Mouse (Mus musculus) MEL (cell line): ENCODE results near the gene Dock4. TPM values are rescaled to one million over a fixed set of nuclear protein-coding genes. Genes with fewer than 3 reads are reported as not detected.

Experiments used
- DNase-seq: peaks from one replicate; pipeline ENCODE4 v3.0.0; 2011; ENCODE audit warnings: low read depth, low spot score
- H3K27ac ChIP-seq: 2 replicates; pipeline ENCODE4 v1.5.1; 2012; ENCODE audit warnings: low read depth, mild to moderate bottlenecking, control low read depth, low read length, moderate library complexity; ENCODE audit not compliant: control insufficient read depth
- H3K27me3 ChIP-seq, 2 experiments: fragments of 150-350 bp in 1 of 2; sonication (generic) in 1 of 2; 2 replicates each; pipeline ENCODE4 v1.6.1; 2012; ENCODE audit warnings: low read length in 2 of 2, mild to moderate bottlenecking in 2 of 2, improper control_type of control experiment in 1 of 2, moderate library complexity in 1 of 2; ENCODE audit not compliant: insufficient read depth in 2 of 2, control insufficient read depth in 1 of 2
- H3K36me3 ChIP-seq, 2 experiments: 2 replicates each; pipeline ENCODE4 v1.6.1; 2012 to 2014; ENCODE audit warnings: low read length in 2 of 2, improper control_type of control experiment in 1 of 2, inconsistent platforms in 1 of 2, mild to moderate bottlenecking in 1 of 2; ENCODE audit not compliant: insufficient read depth in 2 of 2, control insufficient read depth in 1 of 2
- H3K4me1 ChIP-seq, 2 experiments: fragments of 150-350 bp in 1 of 2; sonication (generic) in 1 of 2; 2 replicates each; pipeline ENCODE4 v1.6.1; 2012; ENCODE audit warnings: low read length in 2 of 2, improper control_type of control experiment in 1 of 2, mild to moderate bottlenecking in 1 of 2; ENCODE audit not compliant: insufficient read depth in 2 of 2, control insufficient read depth in 1 of 2
- H3K4me3 ChIP-seq, 2 experiments: fragments of 150-350 bp in 1 of 2; sonication (generic) in 1 of 2; 2 replicates each; pipeline ENCODE4 v1.5.1; 2012; ENCODE audit warnings: low read depth in 2 of 2, low read length in 2 of 2, mild to moderate bottlenecking in 2 of 2, moderate library complexity in 2 of 2, control low read depth in 1 of 2, improper control_type of control experiment in 1 of 2; ENCODE audit not compliant: control insufficient read depth in 1 of 2, insufficient read depth in 1 of 2
- H3K79me2 ChIP-seq: 2 replicates; pipeline ENCODE4 v1.6.1; 2012; ENCODE audit warnings: mild to moderate bottlenecking, low read length, moderate library complexity; ENCODE audit not compliant: control insufficient read depth, poor library complexity, insufficient read depth
- H3K9ac ChIP-seq: 2 replicates; pipeline ENCODE4 v1.6.1; 2012; ENCODE audit warnings: low read depth, mild to moderate bottlenecking, control low read depth, low read length, moderate library complexity; ENCODE audit not compliant: control insufficient read depth, poor library complexity, severe bottlenecking
- H3K9me3 ChIP-seq: fragments of 150-350 bp; sonication (generic); replicated peaks from 2 replicates; pipeline ENCODE4 v1.6.1; 2012; ENCODE audit warnings: mild to moderate bottlenecking, low read length, improper control_type of control experiment, moderate library complexity; ENCODE audit not compliant: insufficient read depth
- BHLHE40 ChIP-seq: IDR thresholded peaks from 2 replicates; pipeline ENCODE4 v1.6.1; 2012; ENCODE audit warnings: low read depth, mild to moderate bottlenecking, inconsistent platforms, low read length, improper control_type of control experiment, borderline replicate concordance
- CHD2 ChIP-seq: IDR thresholded peaks from 2 replicates; pipeline ENCODE4 v1.6.1; 2011; ENCODE audit warnings: low read length, improper control_type of control experiment
- CTCF ChIP-seq, 3 experiments: IDR thresholded peaks in 2 of 3; conservative IDR thresholded peaks in 1 of 3; 2 replicates each; pipeline ENCODE4 v1.5.1; 2011 to 2012; ENCODE audit warnings: low read length in 3 of 3, low read depth in 2 of 3, mild to moderate bottlenecking in 2 of 3, improper control_type of control experiment in 1 of 3, inconsistent platforms in 1 of 3, mixed read lengths in 1 of 3, moderate library complexity in 1 of 3; ENCODE audit not compliant: control insufficient read depth in 1 of 3, insufficient read depth in 1 of 3, poor library complexity in 1 of 3, severe bottlenecking in 1 of 3
- ELF1 ChIP-seq: IDR thresholded peaks from 2 replicates; pipeline ENCODE4 v1.6.1; 2014; ENCODE audit warnings: low read depth, mild to moderate bottlenecking, inconsistent platforms, low read length, improper control_type of control experiment, moderate library complexity
- EP300 ChIP-seq, 2 experiments: IDR thresholded peaks; 2 replicates each; pipeline ENCODE4 v1.6.1; 2011; ENCODE audit warnings: improper control_type of control experiment in 2 of 2, low read length in 2 of 2, low read depth in 1 of 2, mild to moderate bottlenecking in 1 of 2
- GABPA ChIP-seq: IDR thresholded peaks from 2 replicates; pipeline ENCODE4 v1.6.1; 2012; ENCODE audit warnings: low read depth, mild to moderate bottlenecking, inconsistent platforms, low read length, improper control_type of control experiment, moderate library complexity
- JUND ChIP-seq: IDR thresholded peaks from 2 replicates; pipeline ENCODE4 v1.6.1; 2011; ENCODE audit warnings: low read depth, mild to moderate bottlenecking, improper control_type of control experiment, low read length
- KAT2A ChIP-seq: conservative IDR thresholded peaks from 2 replicates; pipeline ENCODE4 v1.6.1; 2012; ENCODE audit warnings: low read depth, low read length, improper control_type of control experiment, inconsistent platforms
- MAFK ChIP-seq: IDR thresholded peaks from 2 replicates; pipeline ENCODE4 v1.6.1; 2011; ENCODE audit warnings: low read depth, mild to moderate bottlenecking, low read length, improper control_type of control experiment, borderline replicate concordance
- MAX ChIP-seq: IDR thresholded peaks from 2 replicates; pipeline ENCODE4 v1.6.1; 2011; ENCODE audit warnings: low read length, improper control_type of control experiment
- MEF2A ChIP-seq: IDR thresholded peaks from 2 replicates; pipeline ENCODE4 v1.6.1; 2014; ENCODE audit warnings: low read depth, mild to moderate bottlenecking, inconsistent platforms, low read length, improper control_type of control experiment; ENCODE audit not compliant: poor library complexity, insufficient replicate concordance, severe bottlenecking; ENCODE audit errors: extremely low read depth
- MYB ChIP-seq: IDR thresholded peaks from 2 replicates; pipeline ENCODE4 v1.6.1; 2011; ENCODE audit warnings: mild to moderate bottlenecking, low read depth, low read length, improper control_type of control experiment
- MYC ChIP-seq: IDR thresholded peaks from 2 replicates; pipeline ENCODE4 v1.6.1; 2011; ENCODE audit warnings: low read depth, mild to moderate bottlenecking, low read length, improper control_type of control experiment, moderate library complexity
- NELFE ChIP-seq: IDR thresholded peaks from 2 replicates; pipeline ENCODE4 v1.6.1; 2011; ENCODE audit warnings: low read depth, low read length, improper control_type of control experiment
- POLR2A ChIP-seq, 2 experiments: IDR thresholded peaks; 2 replicates each; pipeline ENCODE4 v1.6.1; 2011 to 2012; ENCODE audit warnings: low read length in 2 of 2, mild to moderate bottlenecking in 2 of 2, control low read depth in 1 of 2, improper control_type of control experiment in 1 of 2, low read depth in 1 of 2, moderate library complexity in 1 of 2; ENCODE audit not compliant: control insufficient read depth in 1 of 2, insufficient read depth in 1 of 2, poor library complexity in 1 of 2
- POLR2AphosphoS2 ChIP-seq: IDR thresholded peaks from 2 replicates; pipeline ENCODE4 v1.6.1; 2011; ENCODE audit warnings: low read length, improper control_type of control experiment
- POLR2AphosphoS5 ChIP-seq: IDR thresholded peaks from 2 replicates; pipeline ENCODE4 v1.6.1; 2012; ENCODE audit warnings: low read depth, borderline replicate concordance, mild to moderate bottlenecking, inconsistent platforms, low read length, moderate library complexity, mixed read lengths
- RCOR1 ChIP-seq: IDR thresholded peaks from 2 replicates; pipeline ENCODE4 v1.6.1; 2012; ENCODE audit warnings: low read depth, mild to moderate bottlenecking, inconsistent platforms, low read length, improper control_type of control experiment
- SMC3 ChIP-seq: IDR thresholded peaks from 2 replicates; pipeline ENCODE4 v1.6.1; 2011; ENCODE audit warnings: low read depth, low read length, improper control_type of control experiment
- TAL1 ChIP-seq: IDR thresholded peaks from 2 replicates; pipeline ENCODE4 v1.6.1; 2012; ENCODE audit warnings: mild to moderate bottlenecking, inconsistent platforms, low read length, moderate library complexity, mixed read lengths
- TCF12 ChIP-seq: IDR thresholded peaks from 2 replicates; pipeline ENCODE4 v1.6.1; 2014; ENCODE audit warnings: low read depth, mild to moderate bottlenecking, inconsistent platforms, low read length, improper control_type of control experiment, moderate library complexity
- UBTF ChIP-seq: IDR thresholded peaks from 2 replicates; pipeline ENCODE4 v1.6.1; 2012; ENCODE audit warnings: low read depth, mild to moderate bottlenecking, inconsistent platforms, low read length, improper control_type of control experiment, moderate library complexity, borderline replicate concordance; ENCODE audit not compliant: insufficient read depth
- USF2 ChIP-seq, 2 experiments: IDR thresholded peaks; 2 replicates each; pipeline ENCODE4 v1.6.1; 2011 to 2012; ENCODE audit warnings: improper control_type of control experiment in 2 of 2, low read length in 2 of 2, borderline replicate concordance in 1 of 2, inconsistent platforms in 1 of 2, low read depth in 1 of 2, mild to moderate bottlenecking in 1 of 2; ENCODE audit not compliant: insufficient read depth in 1 of 2
- ZC3H11A ChIP-seq: IDR thresholded peaks from 2 replicates; pipeline ENCODE4 v1.6.1; 2012; ENCODE audit warnings: low read depth, mild to moderate bottlenecking, inconsistent platforms, low read length, improper control_type of control experiment
- ZKSCAN1 ChIP-seq: IDR thresholded peaks from 2 replicates; pipeline ENCODE4 v1.6.1; 2012; ENCODE audit warnings: low read depth, mild to moderate bottlenecking, inconsistent platforms, low read length, improper control_type of control experiment, moderate library complexity
- ZMIZ1 ChIP-seq: IDR thresholded peaks from 2 replicates; pipeline ENCODE4 v1.6.1; 2012; ENCODE audit warnings: low read depth, mild to moderate bottlenecking, inconsistent platforms, low read length, improper control_type of control experiment, moderate library complexity
- polyA plus RNA-seq, 2 experiments: library from polyadenylated mRNA; stranded (reverse) in 1 of 2; unstranded in 1 of 2; fragments of >175 nt in 1 of 2; fragments of >200 nt in 1 of 2; gene quantifications; 2 replicates each; pipeline versions ENCODE4 v1.2.1 to v1.2.4; 2012; ENCODE audit warnings: low replicate concordance in 2 of 2, low read depth in 1 of 2; ENCODE audit not compliant: insufficient read length in 2 of 2, insufficient read depth in 1 of 2, missing spikeins in 1 of 2
- total RNA-seq: library from RNA; depleted of rRNA; stranded (reverse); fragments of 300-350 nt; gene quantifications from 2 replicates; pipeline ENCODE4 v1.2.3, GENCODE M21; 2012

Gene Dock4
- total and polyA plus RNA-seq, 3 experiments: 0.08 to 0.17 TPM; not detected in 1

DNA sequence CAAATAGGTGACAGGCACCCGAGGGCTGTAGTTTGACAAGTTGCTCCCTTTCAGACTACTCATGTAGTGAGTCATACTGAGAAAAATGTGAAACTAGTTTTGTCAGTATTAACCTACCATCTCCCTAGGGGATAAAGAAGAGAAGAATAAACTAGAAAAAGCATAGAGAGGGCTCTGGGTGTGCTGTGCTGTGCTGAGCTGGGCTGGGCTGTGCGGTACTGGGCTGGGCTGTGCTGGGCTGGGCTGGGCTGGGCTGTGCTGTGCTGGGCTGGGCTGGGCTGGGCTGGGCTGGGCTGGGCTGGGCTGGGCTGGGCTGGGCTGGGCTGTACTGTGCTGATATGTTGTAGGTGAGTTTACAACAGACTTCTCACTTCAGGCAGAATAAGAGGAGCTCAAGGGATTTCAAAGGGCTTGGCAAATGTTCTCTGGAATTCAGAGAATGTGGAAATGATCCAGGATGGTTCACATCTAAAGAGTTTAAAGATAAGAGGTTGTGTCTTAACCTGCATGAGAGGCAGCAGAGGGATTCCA is 442.6 kb downstream of the Dock4 start:
- Histone ChIP-seq H3K27ac (no peak overlapping the region), H3K79me2 (no peaks in the 10 kb centered on the region), H3K4me3 (no peak overlapping the region), H3K9me3 (no peaks in the 10 kb centered on the region), H3K4me1 (no peaks in the 10 kb centered on the region), H3K36me3 (no peaks in the 10 kb centered on the region), H3K27me3 (no peaks in the 10 kb centered on the region), H3K9ac (no peak overlapping the region)
- no peak for DNase-seq
- TF ChIP-seq CHD2 (no peak), BHLHE40 (no peak), POLR2AphosphoS5 (no peak), SMC3 (no peak), GABPA (no peak), MYB (no peak), RCOR1 (no peak), POLR2A (IDR thresholded peaks at IDR 0.05; ENCODE audit: control insufficient read depth in 1 of 2, insufficient read depth in 1 of 2, low read depth in 1 of 2, low read length in 2 of 2, poor library complexity in 1 of 2) (no peak), UBTF (no peak), CTCF (IDR thresholded peaks at IDR 0.05 in 2 of 3, conservative IDR thresholded peaks at IDR 0.05 in 1 of 3; ENCODE audit: control insufficient read depth in 1 of 3, insufficient read depth in 1 of 3, low read depth in 2 of 3, low read length in 3 of 3, poor library complexity in 1 of 3, severe bottlenecking in 1 of 3) (no peak), ZC3H11A (no peak), NELFE (no peak), ZMIZ1 (no peak), TAL1 (no peak), EP300 (IDR thresholded peaks at IDR 0.05; ENCODE audit: low read depth in 1 of 2, low read length in 2 of 2) (no peak), POLR2AphosphoS2 (no peak), ELF1 (no peak)

DNA sequence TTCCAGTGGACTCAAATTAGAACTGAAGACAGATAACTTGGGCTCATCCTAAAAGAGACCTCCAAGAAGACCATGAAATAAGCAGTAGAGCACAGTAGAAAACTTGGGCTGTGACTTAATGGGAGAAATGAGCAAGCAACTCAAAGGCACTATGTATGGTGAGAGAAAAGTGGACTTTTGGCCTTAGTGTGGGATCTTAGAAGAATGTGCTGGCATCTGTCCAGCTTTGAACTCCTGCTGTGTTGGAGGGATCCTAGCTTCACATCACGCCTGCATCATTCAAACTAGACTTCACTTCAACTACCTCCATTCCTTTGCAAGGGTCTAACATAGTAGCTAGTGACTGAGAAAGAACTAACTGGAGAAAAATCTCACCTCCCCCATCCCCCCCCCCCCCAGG is 443.1 kb downstream of the Dock4 start:
- Histone ChIP-seq H3K27me3 (no peaks in the 10 kb centered on the region), H3K79me2 (no peaks in the 10 kb centered on the region), H3K36me3 (no peaks in the 10 kb centered on the region), H3K9me3 (no peaks in the 10 kb centered on the region), H3K27ac (no peak overlapping the region), H3K4me3 (no peak overlapping the region), H3K9ac (no peak overlapping the region), H3K4me1 (no peaks in the 10 kb centered on the region)
- no peak for DNase-seq
- TF ChIP-seq POLR2AphosphoS2 (no peak), MYC (no peak), MEF2A (no peak), TCF12 (no peak), KAT2A (no peak), TAL1 (no peak), SMC3 (no peak), UBTF (no peak), POLR2A (IDR thresholded peaks at IDR 0.05; ENCODE audit: control insufficient read depth in 1 of 2, insufficient read depth in 1 of 2, low read depth in 1 of 2, low read length in 2 of 2, poor library complexity in 1 of 2) (no peak), USF2 (IDR thresholded peaks at IDR 0.05; ENCODE audit: borderline replicate concordance in 1 of 2, insufficient read depth in 1 of 2, low read depth in 1 of 2, low read length in 2 of 2) (no peak), MAX (no peak), ZMIZ1 (no peak), ZKSCAN1 (no peak), JUND (no peak), MAFK (no peak), EP300 (IDR thresholded peaks at IDR 0.05; ENCODE audit: low read depth in 1 of 2, low read length in 2 of 2) (no peak), ELF1 (no peak), NELFE (no peak), POLR2AphosphoS5 (no peak)
